ENCODE assay signal across 10 mouse cellular contexts in genomic region chr5:124016291-124016821, GRCm38 (mm10). TPM values are rescaled to one million over a fixed set of nuclear protein-coding genes. Genes with fewer than 3 reads are reported as not detected.
DNase-seq lines count a peak whose midpoint lies in the region; ATAC-seq and TF ChIP-seq lines count a peak whose summit lies in the region.
"Had no signal": no experiment of that assay in that cellular context is flagged by ENCODE, and none has a peak within 500 bp of the region (broad histone marks: within the 10 kb centered on the region; RNA-seq: fewer than 3 reads in every experiment).

No protein-coding gene starts in this region.

- TF ChIP-seq CTCF in heart, postnatal 0 days (IDR thresholded peaks at IDR 0.05; ENCODE audit: low read depth), result no peak
- no peak for TF ChIP-seq CTCF in small intestine, adult 2 months (IDR thresholded peaks at IDR 0.05; ENCODE audit: extremely low read depth, insufficient read length, insufficient replicate concordance, low read depth, low read length)

- intact Hi-C loops in heart, postnatal 36 days (cut with DNase I), result loop anchor here (2.0 kb wide), 1 partner anchor 14 kb away; no protein-coding TSS in a partner anchor

- H3K27me3 ChIP-seq in heart, postnatal 0 days (ENCODE audit: control insufficient read depth, insufficient read depth, low read length), result no peaks in the 10 kb centered on the region
- no peaks in the 10 kb centered on the region for H3K27me3 ChIP-seq in lung, embryonic 15.5 days
- no peaks in the 10 kb centered on the region for H3K27me3 ChIP-seq in small intestine, adult 2 months (ENCODE audit: control insufficient read depth, insufficient read depth, low read length)
- H3K27me3 ChIP-seq: embryonic facial prominence, embryonic 15.5 days had no signal

- H3K36me3 ChIP-seq in heart, postnatal 0 days (replicated peaks; ENCODE audit: control insufficient read depth, insufficient read depth, low read length), result no peaks in the 10 kb centered on the region
- H3K36me3 ChIP-seq in lung, embryonic 15.5 days, result no peaks in the 10 kb centered on the region
- H3K36me3 ChIP-seq in small intestine, adult 2 months (ENCODE audit: control insufficient read depth, insufficient read depth, low read length), result peaks cover 2% of the 10 kb centered on the region; the same call in 1 of the 2 replicates

- 51% methylated on average over 7 of the region's 7 CpGs for WGBS in heart, postnatal 0 days
- WGBS in lung, embryonic 15.5 days, result 76% methylated on average over 7 of the region's 7 CpGs
- 41% methylated on average over 7 of the region's 7 CpGs for WGBS in large intestine, adult 2 months
- 55% methylated on average over 7 of the region's 7 CpGs for WGBS in small intestine, adult 2 months

- no peak overlapping the region for H3K4me3 ChIP-seq in heart, postnatal 0 days (ENCODE audit: low read depth, low read length)
- H3K4me3 ChIP-seq in lung, embryonic 15.5 days, result no peak overlapping the region
- no peak overlapping the region for H3K4me3 ChIP-seq in small intestine, adult 2 months (ENCODE audit: low read depth, low read length)
- H3K4me3 ChIP-seq: embryonic facial prominence, embryonic 15.5 days had no signal

- H3K4me1 ChIP-seq in heart, postnatal 0 days (ENCODE audit: control insufficient read depth, insufficient read depth), result peaks cover 87% of the 10 kb centered on the region
- H3K4me1 ChIP-seq in lung, embryonic 15.5 days, result peaks cover 96% of the 10 kb centered on the region
- peaks cover 53% of the 10 kb centered on the region for H3K4me1 ChIP-seq in small intestine, adult 2 months (ENCODE audit: control insufficient read depth, insufficient read depth, insufficient read length, low read length)

- peak overlapping the region; percentile 71 for H3K27ac ChIP-seq in heart, postnatal 0 days (ENCODE audit: low read depth)
- 0 out of 2 replicates have a peak overlapping the region, but pooled peaks have one; percentile 26 for H3K27ac ChIP-seq in lung, embryonic 15.5 days
- H3K27ac ChIP-seq in small intestine, adult 2 months (ENCODE audit: insufficient read depth, low read depth, low read length), result 0 out of 2 replicates have a peak overlapping the region, but pooled peaks have one; percentile 5
- H3K27ac ChIP-seq: embryonic facial prominence, embryonic 15.5 days had no signal

- ATAC-seq in heart, postnatal 0 days (ENCODE audit: insufficient read depth, low read depth), result no peak; the same call in 1 of the 2 replicates
- ATAC-seq in lung, embryonic 15.5 days (ENCODE audit: borderline replicate concordance, extremely low read depth, low FRiP score, low TSS enrichment), result no peak
- ATAC-seq: forebrain, postnatal 0 days had no signal

- H3K9ac ChIP-seq in heart, postnatal 0 days (replicated peaks; ENCODE audit: low read depth, low read length), result no peak overlapping the region
- no peak overlapping the region for H3K9ac ChIP-seq in lung, embryonic 15.5 days
- H3K9ac ChIP-seq: embryonic facial prominence, embryonic 15.5 days; forebrain, postnatal 0 days had no signal

- H3K9me3 ChIP-seq in heart, postnatal 0 days (replicated peaks; ENCODE audit: control insufficient read depth, low read length), result no peaks in the 10 kb centered on the region
- H3K9me3 ChIP-seq in lung, embryonic 15.5 days, result no peaks in the 10 kb centered on the region
- H3K9me3 ChIP-seq: embryonic facial prominence, embryonic 15.5 days had no signal

- DNase-seq in heart, postnatal 0 days (ENCODE audit: low spot score), result no peak
- no peak for DNase-seq in heart, postnatal 36 days
- DNase-seq in lung, postnatal 10 days, result no peak
- peak; percentile 66 for DNase-seq in large intestine, adult 2 months (ENCODE audit: low read depth, low spot score)
- no peak for DNase-seq in thymus, postnatal 25 days
- DNase-seq: cerebellum, postnatal 14 days; forebrain, postnatal 0 days had no signal

- no peak for TF ChIP-seq POLR2A in small intestine, adult 2 months (IDR thresholded peaks at IDR 0.05; ENCODE audit: low read depth, low read length)

- no peak overlapping the region for H3K4me2 ChIP-seq in heart, postnatal 0 days (ENCODE audit: low read depth, low read length)
- H3K4me2 ChIP-seq in lung, embryonic 15.5 days, result no peak overlapping the region
- H3K4me2 ChIP-seq: embryonic facial prominence, embryonic 15.5 days had no signal

- TF ChIP-seq EP300 in heart, postnatal 0 days (IDR thresholded peaks at IDR 0.05; ENCODE audit: low read depth), result no peak

RNA-seq across cellular contexts. Expression of gene Vps37b, which starts 15.7 kb away (rescaled TPM):
- 51.4 and 59.6 TPM in 2 replicates for total RNA-seq in heart, postnatal 0 days (2014; rRNA removed; ENCODE audit: low replicate concordance)
- 44.5 and 55.7 TPM in 2 replicates for polyA plus RNA-seq in heart, postnatal 0 days (2015; fragmentation: Nextera tagmentation; extraction: Ambion mirVana)
- 10 to 100 TPM; 19.6 to 25.0 TPM for total RNA-seq in heart, postnatal 36 days (2021)
- polyA plus RNA-seq in lung, embryonic 15.5 days (2015; fragmentation: Nextera tagmentation; extraction: Ambion mirVana), result 38.1 and 41.3 TPM in 2 replicates
- 30.6 and 34.3 TPM in 2 replicates for polyA plus RNA-seq in large intestine, adult 2 months (2012; rRNA removed)
- polyA plus RNA-seq in small intestine, adult 2 months (2012; rRNA removed), result 35.9 and 55.6 TPM in 2 replicates

RNA-seq across cellular contexts. Expression of gene Hip1r, which starts 42.9 kb away (rescaled TPM):
- total RNA-seq in heart, postnatal 0 days (2014; rRNA removed; ENCODE audit: low replicate concordance), result 16.3 and 29.2 TPM in 2 replicates
- polyA plus RNA-seq in heart, postnatal 0 days (2015; fragmentation: Nextera tagmentation; extraction: Ambion mirVana), result 9.3 and 11.9 TPM in 2 replicates
- 10 to 100 TPM in 1 of 2 experiments, 1 to 10 TPM in 1; 8.6 to 17.0 TPM for total RNA-seq in heart, postnatal 36 days (2021)
- polyA plus RNA-seq in lung, embryonic 15.5 days (2015; fragmentation: Nextera tagmentation; extraction: Ambion mirVana), result 11.8 and 13.3 TPM in 2 replicates
- 22.9 and 34.9 TPM in 2 replicates for polyA plus RNA-seq in large intestine, adult 2 months (2012; rRNA removed)
- 30.3 and 40.9 TPM in 2 replicates for polyA plus RNA-seq in small intestine, adult 2 months (2012; rRNA removed)

Comparison
In these comparisons a context has a peak if more than half of its experiments do, and no peak if none do; other contexts are left out.
1. H3K27ac ChIP-seq: peak in every context shown above with its lines; median percentile 71 in heart, postnatal 0 days; 26 in lung, embryonic 15.5 days; 5 in small intestine, adult 2 months.